Mouse (Mus musculus) MEL (cell line): ENCODE data around the gene Fars2. TPM values are rescaled to one million over a fixed set of nuclear protein-coding genes. Genes with fewer than 3 reads are reported as not detected.
A peak's percentile ranks its signal among the peaks of the same experiment; 100 is the strongest.

ENCODE experiments used
- DNase-seq: peaks from one replicate; pipeline ENCODE4 v3.0.0; 2011; ENCODE audit warnings: low read depth, low spot score
- H3K27ac ChIP-seq: 2 replicates; pipeline ENCODE4 v1.5.1; 2012; ENCODE audit warnings: low read depth, mild to moderate bottlenecking, control low read depth, low read length, moderate library complexity; ENCODE audit not compliant: control insufficient read depth
- H3K27me3 ChIP-seq, 2 experiments: fragments of 150-350 bp in 1 of 2; sonication (generic) in 1 of 2; 2 replicates each; pipeline ENCODE4 v1.6.1; 2012; ENCODE audit warnings: low read length in 2 of 2, mild to moderate bottlenecking in 2 of 2, improper control_type of control experiment in 1 of 2, moderate library complexity in 1 of 2; ENCODE audit not compliant: insufficient read depth in 2 of 2, control insufficient read depth in 1 of 2
- H3K36me3 ChIP-seq, 2 experiments: 2 replicates each; pipeline ENCODE4 v1.6.1; 2012 to 2014; ENCODE audit warnings: low read length in 2 of 2, improper control_type of control experiment in 1 of 2, inconsistent platforms in 1 of 2, mild to moderate bottlenecking in 1 of 2; ENCODE audit not compliant: insufficient read depth in 2 of 2, control insufficient read depth in 1 of 2
- H3K4me1 ChIP-seq, 2 experiments: fragments of 150-350 bp in 1 of 2; sonication (generic) in 1 of 2; 2 replicates each; pipeline ENCODE4 v1.6.1; 2012; ENCODE audit warnings: low read length in 2 of 2, improper control_type of control experiment in 1 of 2, mild to moderate bottlenecking in 1 of 2; ENCODE audit not compliant: insufficient read depth in 2 of 2, control insufficient read depth in 1 of 2
- H3K4me3 ChIP-seq, 2 experiments: fragments of 150-350 bp in 1 of 2; sonication (generic) in 1 of 2; 2 replicates each; pipeline ENCODE4 v1.5.1; 2012; ENCODE audit warnings: low read depth in 2 of 2, low read length in 2 of 2, mild to moderate bottlenecking in 2 of 2, moderate library complexity in 2 of 2, control low read depth in 1 of 2, improper control_type of control experiment in 1 of 2; ENCODE audit not compliant: control insufficient read depth in 1 of 2, insufficient read depth in 1 of 2
- H3K79me2 ChIP-seq: 2 replicates; pipeline ENCODE4 v1.6.1; 2012; ENCODE audit warnings: mild to moderate bottlenecking, low read length, moderate library complexity; ENCODE audit not compliant: control insufficient read depth, poor library complexity, insufficient read depth
- H3K9ac ChIP-seq: 2 replicates; pipeline ENCODE4 v1.6.1; 2012; ENCODE audit warnings: low read depth, mild to moderate bottlenecking, control low read depth, low read length, moderate library complexity; ENCODE audit not compliant: control insufficient read depth, poor library complexity, severe bottlenecking
- H3K9me3 ChIP-seq: fragments of 150-350 bp; sonication (generic); replicated peaks from 2 replicates; pipeline ENCODE4 v1.6.1; 2012; ENCODE audit warnings: mild to moderate bottlenecking, low read length, improper control_type of control experiment, moderate library complexity; ENCODE audit not compliant: insufficient read depth
- BHLHE40 ChIP-seq: IDR thresholded peaks from 2 replicates; pipeline ENCODE4 v1.6.1; 2012; ENCODE audit warnings: low read depth, mild to moderate bottlenecking, inconsistent platforms, low read length, improper control_type of control experiment, borderline replicate concordance
- CTCF ChIP-seq, 3 experiments: IDR thresholded peaks in 2 of 3; conservative IDR thresholded peaks in 1 of 3; 2 replicates each; pipeline ENCODE4 v1.5.1; 2011 to 2012; ENCODE audit warnings: low read length in 3 of 3, low read depth in 2 of 3, mild to moderate bottlenecking in 2 of 3, improper control_type of control experiment in 1 of 3, inconsistent platforms in 1 of 3, mixed read lengths in 1 of 3, moderate library complexity in 1 of 3; ENCODE audit not compliant: control insufficient read depth in 1 of 3, insufficient read depth in 1 of 3, poor library complexity in 1 of 3, severe bottlenecking in 1 of 3
- E2F4 ChIP-seq: IDR thresholded peaks from 2 replicates; pipeline ENCODE4 v1.6.1; 2011; ENCODE audit warnings: low read depth, low read length, improper control_type of control experiment, borderline replicate concordance
- JUND ChIP-seq: IDR thresholded peaks from 2 replicates; pipeline ENCODE4 v1.6.1; 2011; ENCODE audit warnings: low read depth, mild to moderate bottlenecking, improper control_type of control experiment, low read length
- NRF1 ChIP-seq: IDR thresholded peaks from 2 replicates; pipeline ENCODE4 v1.6.1; 2014; ENCODE audit warnings: low read depth, mild to moderate bottlenecking, inconsistent platforms, low read length, improper control_type of control experiment, moderate library complexity; ENCODE audit not compliant: poor library complexity, insufficient read depth, severe bottlenecking
- RAD21 ChIP-seq: IDR thresholded peaks from 2 replicates; pipeline ENCODE4 v1.6.1; 2011; ENCODE audit warnings: mild to moderate bottlenecking, low read depth, low read length, improper control_type of control experiment
- RCOR1 ChIP-seq: IDR thresholded peaks from 2 replicates; pipeline ENCODE4 v1.6.1; 2012; ENCODE audit warnings: low read depth, mild to moderate bottlenecking, inconsistent platforms, low read length, improper control_type of control experiment
- SMC3 ChIP-seq: IDR thresholded peaks from 2 replicates; pipeline ENCODE4 v1.6.1; 2011; ENCODE audit warnings: low read depth, low read length, improper control_type of control experiment
- ZKSCAN1 ChIP-seq: IDR thresholded peaks from 2 replicates; pipeline ENCODE4 v1.6.1; 2012; ENCODE audit warnings: low read depth, mild to moderate bottlenecking, inconsistent platforms, low read length, improper control_type of control experiment, moderate library complexity
- ZNF384 ChIP-seq: IDR thresholded peaks from 2 replicates; pipeline ENCODE4 v1.6.1; 2012; ENCODE audit warnings: low read depth, mild to moderate bottlenecking, inconsistent platforms, low read length, improper control_type of control experiment
- polyA plus RNA-seq, 2 experiments: library from polyadenylated mRNA; stranded (reverse) in 1 of 2; unstranded in 1 of 2; fragments of >175 nt in 1 of 2; fragments of >200 nt in 1 of 2; gene quantifications; 2 replicates each; pipeline versions ENCODE4 v1.2.1 to v1.2.4; 2012; ENCODE audit warnings: low replicate concordance in 2 of 2, low read depth in 1 of 2; ENCODE audit not compliant: insufficient read length in 2 of 2, insufficient read depth in 1 of 2, missing spikeins in 1 of 2
- total RNA-seq: library from RNA; depleted of rRNA; stranded (reverse); fragments of 300-350 nt; gene quantifications from 2 replicates; pipeline ENCODE4 v1.2.3, GENCODE M21; 2012

Fars2 gene
- total and polyA plus RNA-seq, 3 experiments: 32.6 to 39.2 TPM; not detected in 1

GRCm38 (mm10) chr13:36116520-36117142 is 581 bp upstream of the Fars2 start (continued):
- peak; percentile 88 for TF ChIP-seq BHLHE40
- TF ChIP-seq E2F4: no peak

GRCm38 (mm10) chr13:36119684-36120083 is 2.5 kb downstream of the Fars2 start:
- peak; percentile 33 to 56 (median 51); a peak in 5 of 6 replicates for TF ChIP-seq CTCF (IDR thresholded peaks at IDR 0.05 in 2 of 3, conservative IDR thresholded peaks at IDR 0.05 in 1 of 3; ENCODE audit: control insufficient read depth in 1 of 3, insufficient read depth in 1 of 3, low read depth in 2 of 3, low read length in 3 of 3, poor library complexity in 1 of 3, severe bottlenecking in 1 of 3)
- TF ChIP-seq JUND: no peak
- no peak for TF ChIP-seq RCOR1
- no peak for TF ChIP-seq NRF1
- peak; percentile 60 for TF ChIP-seq SMC3
- peak; percentile 9 for TF ChIP-seq RAD21
- Histone ChIP-seq H3K4me1 (peaks cover 9 to 20% of the 10 kb centered on the region in 2 experiments), H3K4me3 (no peak overlapping the region), H3K27ac (no peak overlapping the region), H3K9me3 (no peaks in the 10 kb centered on the region), H3K79me2 (peaks cover 14% of the 10 kb centered on the region), H3K36me3 (peaks cover 0 to 27% of the 10 kb centered on the region in 2 experiments; a peak in 2 of 4 replicates), H3K9ac (0 out of 2 replicates have a peak overlapping the region, but pooled peaks have one; percentile 0), H3K27me3 (no peaks in the 10 kb centered on the region)
- peak; percentile 56 for DNase-seq

- DNase-seq: peak; percentile 51
- H3K36me3 ChIP-seq: peaks cover 0 to 19% of the 10 kb centered on the region in 2 experiments; a peak in 2 of 4 replicates
- H3K4me1 ChIP-seq: peaks cover 9 to 16% of the 10 kb centered on the region in 2 experiments
- H3K27ac ChIP-seq: no peak overlapping the region
- H3K4me3 ChIP-seq: no peak overlapping the region
- TF ChIP-seq ZNF384: peak; percentile 95
- TF ChIP-seq JUND: no peak
- 0 out of 2 replicates have a peak, but pooled peaks have one; percentile 18 for TF ChIP-seq ZKSCAN1
- no peaks in the 10 kb centered on the region for H3K27me3 ChIP-seq
- peaks cover 11% of the 10 kb centered on the region for H3K79me2 ChIP-seq
- no peaks in the 10 kb centered on the region for H3K9me3 ChIP-seq
- no peak overlapping the region for H3K9ac ChIP-seq
Observed at GRCm38 (mm10) chr13:36120606-36121005, 3.4 kb downstream of the Fars2 start.
